Mouse (Mus musculus) subcutaneous adipose tissue, adult 2 months (tissue): Measurements from ENCODE around the gene Rbsn. TPM values are rescaled to one million over a fixed set of nuclear protein-coding genes. Genes with fewer than 3 reads are reported as not detected.

Experiments used
- polyA plus RNA-seq: library from polyadenylated mRNA; depleted of rRNA; stranded (reverse); fragments of >200 nt; gene quantifications from 2 replicates; pipeline ENCODE4 v1.2.3, GENCODE M21; 2012; ENCODE audit warnings: low replicate concordance; rRNA removed

Gene Rbsn
- 9.8 and 15.8 TPM in 2 replicates for polyA plus RNA-seq

GRCm38 (mm10) chr6:92214773-92215449 lies at the start of gene Rbsn:
Gene Rbsn, minus strand, starts transcription at chr6:92214925.

GRCm38 (mm10) chr6:92244591-92244990 lies 29.9 kb upstream of the Rbsn start, which contains the start of gene Trh:
Gene Trh, minus strand, starts transcription at chr6:92244650.

GRCm38 (mm10) chr6:92183621-92184131 lies 31.0 kb downstream of the Rbsn start, which contains the start of gene Mrps25:
Gene Mrps25, minus strand, starts transcription at chr6:92184033.

Other genes with a start within 250 kb of the Rbsn start
- gene Fgd5, start 236.0 kb downstream of the Rbsn start, polyA plus RNA-seq, result 13.9 and 29.2 TPM in 2 replicates
- gene Nr2c2, start 123.5 kb downstream of the Rbsn start, polyA plus RNA-seq, result 13.3 and 26.9 TPM in 2 replicates
- gene Mrps25, start 30.9 kb downstream of the Rbsn start, polyA plus RNA-seq, result 15.9 and 17.7 TPM in 2 replicates
- gene Trh, start 29.7 kb upstream of the Rbsn start, polyA plus RNA-seq, result not detected in 2 replicates